Mouse (Mus musculus) heart, embryonic 14.5 days (tissue): ENCODE results near the gene Gm14403. TPM values are rescaled to one million over a fixed set of nuclear protein-coding genes. Genes with fewer than 3 reads are reported as not detected.
"Not testable (repeated sequence)": the region's sequence is repeated elsewhere in the genome, so short reads cannot be mapped to it uniquely, and the experiment has no call there.

ENCODE experiments used
- ATAC-seq: fragments of 200-750 bp; cut with Nextera tagmentation; 2 replicates; pipeline ENCODE4 v1.8.0; 2017; ENCODE audit warnings: low read depth, moderate TSS enrichment; ENCODE audit not compliant: insufficient number of reproducible peaks, insufficient read depth, low FRiP score
- H3K27ac ChIP-seq, 2 experiments: fragments of 200-500 bp in 1 of 2; fragments of 300-500 bp in 1 of 2; sonication (generic) in 1 of 2; replicated peaks in 1 of 2; 2 replicates each; pipeline ENCODE4 v1.5.1; 2012 to 2014; ENCODE audit warnings: low read depth in 2 of 2, low read length in 2 of 2, control low read depth in 1 of 2, mild to moderate bottlenecking in 1 of 2, mixed read lengths in 1 of 2; ENCODE audit not compliant: control insufficient read depth in 1 of 2, insufficient read depth in 1 of 2
- H3K27me3 ChIP-seq: fragments of 300-500 bp; sonication (generic); 2 replicates; pipeline ENCODE4 v1.6.1; 2014; ENCODE audit warnings: mild to moderate bottlenecking, low read length, control low read depth; ENCODE audit not compliant: control insufficient read depth, insufficient read depth
- H3K36me3 ChIP-seq: fragments of 300-500 bp; sonication (generic); 2 replicates; pipeline ENCODE4 v1.6.1; 2014; ENCODE audit warnings: mild to moderate bottlenecking, control low read depth, low read length, mixed read lengths; ENCODE audit not compliant: control insufficient read depth, insufficient read depth
- H3K4me1 ChIP-seq, 2 experiments: fragments of 200-500 bp in 1 of 2; fragments of 300-500 bp in 1 of 2; sonication (generic) in 1 of 2; 2 replicates each; pipeline ENCODE4 v1.6.1; 2012 to 2014; ENCODE audit warnings: low read length in 2 of 2, control low read depth in 1 of 2, mixed read lengths in 1 of 2; ENCODE audit not compliant: control insufficient read depth in 2 of 2, insufficient read depth in 2 of 2
- H3K4me2 ChIP-seq: fragments of 300-500 bp; sonication (generic); 2 replicates; pipeline ENCODE4 v1.6.1; 2014; ENCODE audit warnings: mild to moderate bottlenecking, low read length
- H3K4me3 ChIP-seq, 2 experiments: fragments of 200-500 bp in 1 of 2; fragments of 300-500 bp in 1 of 2; sonication (generic) in 1 of 2; 2 replicates each; pipeline ENCODE4 v1.5.1; 2012 to 2014; ENCODE audit warnings: low read length in 2 of 2, mild to moderate bottlenecking in 2 of 2, control low read depth in 1 of 2, low read depth in 1 of 2, moderate library complexity in 1 of 2; ENCODE audit not compliant: control insufficient read depth in 1 of 2, insufficient read depth in 1 of 2
- H3K9ac ChIP-seq: fragments of 300-500 bp; sonication (generic); 2 replicates; pipeline ENCODE4 v1.6.1; 2014; ENCODE audit warnings: mild to moderate bottlenecking, low read length
- H3K9me3 ChIP-seq: fragments of 300-500 bp; sonication (generic); 2 replicates; pipeline ENCODE4 v1.6.1; 2016; ENCODE audit warnings: low read length, control low read depth; ENCODE audit not compliant: control insufficient read depth
- WGBS: fragments of 180-500 bp; shearing (Covaris S2); extraction: QIAGEN DNeasy Blood & Tissue Kit; methylation state at CpG from one replicate; pipeline ENCODE4 v1.1.7; 2014; 5-methylcytosine and 5-hydroxymethylcytosine counted together
- polyA plus RNA-seq: library from polyadenylated mRNA; unstranded; fragments of >200 nt; fragmentation: Nextera tagmentation; extraction: Ambion mirVana; gene quantifications from 2 replicates; pipeline ENCODE4 v1.2.1, GENCODE M21; 2014

The Gm14403 gene
- polyA plus RNA-seq, 1 experiment from 2014 or later = 6.6 TPM

DNA sequence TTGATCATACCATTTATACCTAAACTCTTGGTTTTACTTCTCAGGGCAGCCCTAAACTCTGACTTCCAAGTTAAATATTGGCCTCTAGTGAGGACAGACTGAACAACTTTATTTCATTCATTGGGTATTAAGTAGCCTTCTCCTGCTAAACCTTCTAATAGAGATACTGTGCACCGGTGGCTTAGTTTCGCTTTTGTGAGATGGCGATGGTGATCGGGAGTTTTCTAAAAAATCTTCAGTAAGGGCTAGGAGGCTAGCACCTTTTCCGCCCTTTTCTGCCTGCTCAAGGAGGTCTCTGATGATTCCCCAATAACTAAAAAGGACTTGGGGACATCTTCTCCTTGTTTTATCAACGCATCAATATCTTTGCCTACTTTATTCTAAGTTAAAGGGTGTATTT lies 25.7 kb downstream of the Gm14403 start:
- H3K9me3 ChIP-seq, H3K27ac ChIP-seq, H3K9ac ChIP-seq, H3K4me1 ChIP-seq, H3K36me3 ChIP-seq, H3K4me2 ChIP-seq, ATAC-seq, H3K4me3 ChIP-seq, H3K27me3 ChIP-seq: not testable (repeated sequence)
- 88% methylated on average over 6 of the region's 6 CpGs for WGBS

DNA sequence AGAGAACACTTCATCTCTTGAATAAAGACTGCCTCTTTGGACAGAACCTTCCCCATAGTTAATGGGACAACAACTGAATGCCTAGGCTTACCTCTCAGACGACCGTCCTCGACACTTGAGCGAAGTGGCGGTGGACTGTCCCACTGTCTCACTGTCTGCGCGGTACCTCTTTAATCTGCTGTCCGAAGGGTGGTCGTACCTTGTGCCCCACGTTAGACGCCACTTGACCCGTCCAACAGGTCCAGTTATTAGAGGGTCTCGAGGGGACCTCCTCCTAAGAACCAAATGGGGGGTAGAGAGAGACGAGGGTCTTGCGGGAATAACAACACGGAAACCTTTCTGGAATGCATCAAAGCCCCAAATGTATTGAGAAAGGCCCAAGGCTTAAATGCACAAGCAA lies 26.2 kb downstream of the Gm14403 start:
- 84% methylated on average over 16 of the region's 16 CpGs for WGBS
- H3K27ac ChIP-seq, H3K4me1 ChIP-seq, H3K4me3 ChIP-seq, H3K9ac ChIP-seq, H3K9me3 ChIP-seq, H3K36me3 ChIP-seq, ATAC-seq, H3K4me2 ChIP-seq, H3K27me3 ChIP-seq: not testable (repeated sequence)

DNA sequence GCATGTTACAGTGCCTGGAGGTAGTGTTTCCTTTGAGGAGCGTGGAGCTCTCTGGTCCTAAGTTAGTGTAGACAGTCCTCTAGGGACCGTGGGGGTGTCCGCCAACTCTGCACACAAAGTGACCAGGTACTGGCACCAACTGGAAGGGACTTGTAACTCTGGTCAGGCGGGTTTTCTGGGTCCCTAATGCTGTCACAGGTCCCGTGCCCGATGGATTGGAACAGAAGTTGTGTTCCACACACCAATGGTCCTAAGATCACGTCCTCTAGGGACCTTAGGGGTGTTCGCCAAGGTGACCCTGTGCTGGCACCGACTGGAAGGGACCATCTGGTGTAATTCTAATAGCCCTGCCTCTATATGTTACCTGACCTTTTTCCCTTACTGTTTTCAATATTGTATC lies 37.9 kb downstream of the Gm14403 start:
- H3K27me3 ChIP-seq = no peaks in the 10 kb centered on the region
- H3K4me3 ChIP-seq = no peak overlapping the region
- no peaks in the 10 kb centered on the region for H3K36me3 ChIP-seq
- no peaks in the 10 kb centered on the region for H3K9me3 ChIP-seq
- no peak for ATAC-seq
- 70% methylated on average over 9 of the region's 9 CpGs for WGBS
- H3K4me1 ChIP-seq = no peaks in the 10 kb centered on the region
- H3K9ac ChIP-seq = no peak overlapping the region
- no peak overlapping the region for H3K27ac ChIP-seq
- no peak overlapping the region for H3K4me2 ChIP-seq

DNA sequence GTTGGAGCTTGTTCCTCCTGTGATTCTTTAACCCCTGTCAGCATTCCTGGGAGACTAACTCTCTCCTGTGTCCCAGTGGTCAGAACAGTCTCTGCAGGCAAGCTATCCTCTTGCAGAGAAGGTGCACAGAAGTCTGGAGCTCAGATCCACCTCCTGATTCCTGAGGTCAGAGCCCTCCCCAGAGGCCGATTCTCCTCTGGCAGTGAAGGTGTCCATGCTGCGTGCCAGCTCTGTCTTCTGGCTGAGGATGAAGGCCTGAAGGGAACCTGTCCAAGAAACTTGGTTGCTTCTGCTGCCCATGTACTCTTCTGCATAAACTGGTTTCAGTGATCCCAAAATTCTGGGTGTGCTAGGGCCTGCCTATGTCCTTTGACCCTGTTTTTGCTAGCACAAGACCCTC lies 39.1 kb downstream of the Gm14403 start:
- H3K4me2 ChIP-seq, H3K9ac ChIP-seq, H3K9me3 ChIP-seq, H3K4me3 ChIP-seq, H3K27me3 ChIP-seq, H3K36me3 ChIP-seq, ATAC-seq, H3K27ac ChIP-seq, H3K4me1 ChIP-seq: not testable (repeated sequence)
- WGBS = 69% methylated on average over 2 of the region's 2 CpGs

DNA sequence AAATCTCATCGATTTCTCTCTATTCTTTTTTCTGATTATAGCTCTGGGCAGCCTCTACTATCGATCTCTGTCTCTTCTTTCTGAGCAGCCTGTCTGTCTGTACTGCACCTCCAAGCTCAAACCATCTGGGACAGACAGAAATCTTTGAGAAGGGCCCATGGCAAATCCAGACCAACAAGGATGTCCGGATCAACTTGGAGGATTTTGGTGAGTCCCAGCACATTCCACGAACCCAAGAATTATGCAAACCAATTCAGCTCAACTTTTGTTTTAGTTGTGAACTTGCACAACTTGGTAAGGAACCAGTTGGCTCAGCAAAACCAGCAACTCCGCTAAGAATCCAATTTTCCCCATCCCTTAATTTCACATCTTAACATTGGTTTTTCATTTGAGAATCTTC lies 39.7 kb downstream of the Gm14403 start:
- not testable (repeated sequence) for H3K36me3 ChIP-seq, H3K4me3 ChIP-seq, H3K9ac ChIP-seq, H3K27ac ChIP-seq, H3K27me3 ChIP-seq, H3K4me2 ChIP-seq, H3K4me1 ChIP-seq, H3K9me3 ChIP-seq, ATAC-seq
- WGBS = 67% methylated on average over 5 of the region's 5 CpGs

DNA sequence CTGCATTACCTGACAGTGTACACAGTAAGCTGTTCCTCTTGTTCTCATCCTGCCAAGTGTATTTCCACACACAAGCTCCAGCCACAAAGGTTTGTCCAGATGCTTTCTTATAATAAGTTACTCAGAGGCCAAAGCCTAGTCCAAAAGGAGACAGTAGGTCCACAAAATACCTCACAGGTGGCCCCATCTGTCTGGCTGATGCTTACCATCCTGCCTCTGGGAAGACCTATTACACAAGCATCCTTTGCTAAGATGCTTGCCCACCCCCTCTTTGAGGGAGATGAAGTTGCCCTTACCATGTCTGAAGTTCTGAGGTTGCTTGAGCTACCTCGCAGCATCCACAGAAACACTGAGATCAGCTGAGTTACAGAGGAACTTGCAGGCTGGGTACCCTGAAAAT lies 57.2 kb downstream of the Gm14403 start:
- not testable (repeated sequence) for H3K36me3 ChIP-seq, H3K9ac ChIP-seq, H3K4me2 ChIP-seq, ATAC-seq, H3K9me3 ChIP-seq, H3K4me3 ChIP-seq, H3K27ac ChIP-seq, H3K4me1 ChIP-seq, H3K27me3 ChIP-seq
- no CpG with 5 or more reads among the region's 1 CpGs for WGBS

Other genes with a start within 250 kb of the Gm14403 start
- not detected in 2 replicates for gene Gm14409, start 231.2 kb upstream of the Gm14403 start, polyA plus RNA-seq
- gene Gm14412, start 173.9 kb upstream of the Gm14403 start, polyA plus RNA-seq = 0.50 and 0.74 TPM in 2 replicates
- gene Gm14418, start 99.9 kb upstream of the Gm14403 start, polyA plus RNA-seq = 8.6 and 11.7 TPM in 2 replicates
- gene Zfp970, start 33.5 kb upstream of the Gm14403 start, polyA plus RNA-seq = 13.6 and 15.0 TPM in 2 replicates
- not detected in 2 replicates for gene Gm14406, start 80.0 kb downstream of the Gm14403 start, polyA plus RNA-seq